Mouse (Mus musculus) cortical plate, adult 2 months (tissue): ENCODE results near the gene Pik3r1.

Experiments
- CTCF ChIP-seq: fragments of 200-500 bp; IDR thresholded peaks from 2 replicates; pipeline ENCODE4 v1.5.1; 2011; ENCODE audit warnings: mild to moderate bottlenecking, control low read depth, low read length; ENCODE audit not compliant: insufficient read depth; ENCODE audit errors: extremely low read depth
- POLR2A ChIP-seq: fragments of 200-500 bp; IDR thresholded peaks from 2 replicates; pipeline ENCODE4 v1.6.1; 2011; ENCODE audit warnings: mild to moderate bottlenecking, low read length, control low read depth; ENCODE audit not compliant: insufficient read depth; ENCODE audit errors: extremely low read depth

GRCm38 (mm10) chr13:101798522-101798921, 30.5 kb upstream of the Pik3r1 start:
- TF ChIP-seq CTCF (no peak), POLR2A (no peak)
